Mouse (Mus musculus) liver, postnatal 0 days (tissue): Measurements from ENCODE around the gene R3hcc1l.

Experiments
- CTCF ChIP-seq: sonication (generic); IDR thresholded peaks from 2 replicates; pipeline ENCODE4 v1.5.1; 2016; ENCODE audit warnings: antibody characterized with exemption, low read depth
- EP300 ChIP-seq: IDR thresholded peaks from 2 replicates; pipeline ENCODE4 v1.6.1; 2016; ENCODE audit warnings: antibody characterized with exemption, low read depth, mild to moderate bottlenecking

DNA sequence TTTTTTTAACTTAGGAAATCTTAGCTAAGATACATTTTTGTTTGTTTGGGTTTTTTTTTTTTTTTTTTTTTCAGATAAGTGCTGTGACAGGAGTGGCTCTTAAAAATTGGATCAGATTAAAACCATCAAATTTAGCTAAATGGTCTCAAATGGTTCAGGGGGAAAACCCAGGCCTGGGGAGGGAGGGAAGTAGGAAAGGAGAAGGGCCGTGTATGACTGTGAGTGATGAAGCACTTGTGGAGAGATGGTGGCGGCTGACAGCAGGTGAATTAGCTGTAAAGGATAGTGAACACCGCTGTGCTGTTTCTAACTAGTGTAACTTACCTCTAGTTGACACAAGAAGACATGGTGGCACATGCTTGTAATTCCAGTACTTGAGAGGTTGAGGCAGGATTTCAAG is 40.1 kb downstream of the R3hcc1l start:
- no peak for TF ChIP-seq CTCF
- no peak for TF ChIP-seq EP300
